8 mouse cellular contexts compared by ENCODE assay signal in genomic region chr7:114066529-114067178, GRCm38 (mm10). TPM values are rescaled to one million over a fixed set of nuclear protein-coding genes. Genes with fewer than 3 reads are reported as not detected.
A peak's percentile ranks its signal among the peaks of the same experiment; 100 is the strongest.
DNase-seq lines count a peak whose midpoint lies in the region; ATAC-seq lines count a peak whose summit lies in the region.

No protein-coding gene starts in this region.

- 0 out of 2 replicates have a peak overlapping the region, but pooled peaks have one; percentile 2 for H3K4me3 ChIP-seq in brown adipose tissue, adult 24 weeks (ENCODE audit: insufficient read depth, low read depth, low read length)
- peak overlapping the region; percentile 16 to 34; a peak in 3 of 4 replicates for H3K4me3 ChIP-seq in heart, embryonic 14.5 days (ENCODE audit: control insufficient read depth in 1 of 2, insufficient read depth in 1 of 2, low read depth in 1 of 2, low read length in 2 of 2)
- peak overlapping the region; percentile 25 for H3K4me3 ChIP-seq in liver, embryonic 11.5 days (ENCODE audit: low read depth, low read length)
- H3K4me3 ChIP-seq in stomach, embryonic 14.5 days (ENCODE audit: low read depth, low read length) = peak overlapping the region; percentile 11; the same call in 1 of the 2 replicates

- peak overlapping the region; percentile 15; the same call in 1 of the 2 replicates for H3K27ac ChIP-seq in brown adipose tissue, adult 24 weeks (replicated peaks; ENCODE audit: low read depth, low read length)
- H3K27ac ChIP-seq in heart, embryonic 14.5 days (replicated peaks in 1 of 2; ENCODE audit: control insufficient read depth in 1 of 2, insufficient read depth in 1 of 2, low read depth in 2 of 2, low read length in 2 of 2) = peak overlapping the region; percentile 47 to 74; a peak in 3 of 4 replicates
- H3K27ac ChIP-seq in liver, embryonic 11.5 days (ENCODE audit: low read depth, low read length) = no peak overlapping the region; the same call in 1 of the 2 replicates
- H3K27ac ChIP-seq in stomach, embryonic 14.5 days (ENCODE audit: low read length) = peak overlapping the region; percentile 52; the same call in 1 of the 2 replicates

- H3K9me3 ChIP-seq in heart, embryonic 14.5 days (ENCODE audit: control insufficient read depth, low read length) = no peaks in the 10 kb centered on the region
- H3K9me3 ChIP-seq in liver, embryonic 11.5 days (ENCODE audit: control insufficient read depth, low read length) = no peaks in the 10 kb centered on the region
- H3K9me3 ChIP-seq in stomach, embryonic 14.5 days (ENCODE audit: control insufficient read depth, low read depth, low read length) = no peaks in the 10 kb centered on the region

- peak overlapping the region; percentile 59 for H3K4me2 ChIP-seq in heart, embryonic 14.5 days (ENCODE audit: low read length)
- H3K4me2 ChIP-seq in liver, embryonic 11.5 days = peak overlapping the region; percentile 65
- H3K4me2 ChIP-seq in stomach, embryonic 14.5 days (replicated peaks; ENCODE audit: low read depth, low read length) = peak overlapping the region; percentile 47

- peak overlapping the region; percentile 45; the same call in 1 of the 2 replicates for H3K9ac ChIP-seq in heart, embryonic 14.5 days (ENCODE audit: low read length)
- no peak overlapping the region for H3K9ac ChIP-seq in liver, embryonic 11.5 days (ENCODE audit: low read depth, low read length)
- no peak overlapping the region for H3K9ac ChIP-seq in stomach, embryonic 14.5 days (replicated peaks; ENCODE audit: low read depth, low read length)

- DNase-seq in CD4-positive, CD25-positive, alpha-beta regulatory T cell, adult 2 months (ENCODE audit: low read depth, low spot score) = peak; percentile 88
- DNase-seq in fibroblast of lung, adult 2 months (ENCODE audit: low read depth) = peak; percentile 50
- DNase-seq in kidney, postnatal 10 days = peak; percentile 93
- DNase-seq in liver, embryonic 11.5 days (ENCODE audit: low spot score) = peak; percentile 78
- peak; percentile 74 to 82 for DNase-seq in natural killer cell, adult 2 months (ENCODE audit: low spot score in 2 of 2)

- peak; percentile 69; the same call in 1 of the 2 replicates for ATAC-seq in heart, embryonic 14.5 days (ENCODE audit: insufficient number of reproducible peaks, insufficient read depth, low FRiP score, low read depth)
- peak; percentile 80 for ATAC-seq in liver, embryonic 11.5 days (replicated peaks; ENCODE audit: low FRiP score)
- peak; percentile 72 for ATAC-seq in stomach, embryonic 14.5 days (ENCODE audit: insufficient number of reproducible peaks, insufficient read depth, low FRiP score, low read depth)

- whole genome bisulfite sequencing in heart, embryonic 14.5 days = 12% methylated on average over 14 of the region's 14 CpGs
- WGBS in liver, embryonic 11.5 days = 10% methylated on average over 14 of the region's 14 CpGs
- WGBS in stomach, embryonic 14.5 days = 4% methylated on average over 14 of the region's 14 CpGs

- no peaks in the 10 kb centered on the region for H3K27me3 ChIP-seq in heart, embryonic 14.5 days (ENCODE audit: control insufficient read depth, insufficient read depth, low read length)
- no peaks in the 10 kb centered on the region for H3K27me3 ChIP-seq in liver, embryonic 11.5 days (replicated peaks; ENCODE audit: control insufficient read depth, insufficient read depth, low read length)
- no peaks in the 10 kb centered on the region for H3K27me3 ChIP-seq in stomach, embryonic 14.5 days (ENCODE audit: control insufficient read depth, insufficient read depth, low read length)

- H3K36me3 ChIP-seq in heart, embryonic 14.5 days (ENCODE audit: control insufficient read depth, insufficient read depth, low read length) = no peaks in the 10 kb centered on the region
- no peaks in the 10 kb centered on the region for H3K36me3 ChIP-seq in liver, embryonic 11.5 days (ENCODE audit: control insufficient read depth, insufficient read depth, low read length)
- H3K36me3 ChIP-seq in stomach, embryonic 14.5 days (ENCODE audit: control insufficient read depth, insufficient read depth, low read length) = no peaks in the 10 kb centered on the region

- peaks cover 10% of the 10 kb centered on the region for H3K4me1 ChIP-seq in brown adipose tissue, adult 24 weeks (ENCODE audit: control insufficient read depth, insufficient read depth, insufficient read length, low read length)
- H3K4me1 ChIP-seq in heart, embryonic 14.5 days (ENCODE audit: control insufficient read depth in 2 of 2, insufficient read depth in 2 of 2, low read length in 2 of 2) = peaks cover 23 to 47% of the 10 kb centered on the region in 2 experiments
- H3K4me1 ChIP-seq in liver, embryonic 11.5 days (replicated peaks; ENCODE audit: control insufficient read depth, insufficient read depth, low read length) = peaks cover 15% of the 10 kb centered on the region
- peaks cover 20% of the 10 kb centered on the region; the same call in 1 of the 2 replicates for H3K4me1 ChIP-seq in stomach, embryonic 14.5 days (ENCODE audit: control insufficient read depth, insufficient read depth, low read length)

RNA-seq across cellular contexts. Expression of gene Rras2, which starts 50.9 kb away (rescaled TPM):
- 26.0 and 26.4 TPM in 2 replicates for polyA plus RNA-seq in brown adipose tissue, adult 24 weeks (2012; ENCODE audit: insufficient read depth, insufficient read length, missing spikeins)
- 56.3 and 63.2 TPM in 2 replicates for polyA plus RNA-seq in heart, embryonic 14.5 days (2014; fragmentation: Nextera tagmentation; extraction: Ambion mirVana)
- 20.1 and 20.4 TPM in 2 replicates for polyA plus RNA-seq in liver, embryonic 11.5 days (2014; fragmentation: Nextera tagmentation; extraction: Ambion mirVana)
- polyA plus RNA-seq in stomach, embryonic 14.5 days (2014; fragmentation: Nextera tagmentation; extraction: Ambion mirVana) = 29.4 and 30.1 TPM in 2 replicates
